Mouse (Mus musculus): Measurements from ENCODE around the gene Fam76a. TPM values are rescaled to one million over a fixed set of nuclear protein-coding genes. Genes with fewer than 3 reads are reported as not detected.

The Fam76a gene
- polyA plus RNA-seq (2012; fragmentation: generic; extraction: Trizol): 10 to 100 TPM in 1 of 2 experiments, 1 to 10 TPM in 1; 5.5 to 19.0 TPM

DNA sequence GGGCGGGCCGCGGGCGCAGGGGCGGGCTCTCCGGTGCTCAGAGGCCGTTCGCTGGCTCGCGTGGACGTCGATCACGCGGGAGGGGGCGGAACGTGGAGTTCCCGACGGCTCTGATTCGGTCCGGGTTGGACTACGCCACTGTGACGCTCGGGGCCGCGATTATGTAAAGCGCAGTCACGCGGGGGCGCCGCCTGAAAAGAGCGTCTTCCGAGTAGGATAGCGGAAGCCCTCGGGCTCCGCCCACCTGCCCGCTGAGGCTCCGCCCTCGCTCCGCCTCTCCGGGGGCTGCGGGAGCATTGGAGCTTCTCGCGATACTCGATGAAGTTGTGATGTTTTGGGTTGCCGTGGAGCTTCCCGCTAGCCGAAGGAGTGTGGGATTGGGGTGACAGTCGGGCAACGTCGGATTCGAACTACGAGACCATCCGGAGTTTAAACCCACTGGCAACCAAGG, at the start of gene Fam76a:
Gene Fam76a, minus strand, starts transcription at position 1 of the 451 bp plus-strand sequence.

DNA sequence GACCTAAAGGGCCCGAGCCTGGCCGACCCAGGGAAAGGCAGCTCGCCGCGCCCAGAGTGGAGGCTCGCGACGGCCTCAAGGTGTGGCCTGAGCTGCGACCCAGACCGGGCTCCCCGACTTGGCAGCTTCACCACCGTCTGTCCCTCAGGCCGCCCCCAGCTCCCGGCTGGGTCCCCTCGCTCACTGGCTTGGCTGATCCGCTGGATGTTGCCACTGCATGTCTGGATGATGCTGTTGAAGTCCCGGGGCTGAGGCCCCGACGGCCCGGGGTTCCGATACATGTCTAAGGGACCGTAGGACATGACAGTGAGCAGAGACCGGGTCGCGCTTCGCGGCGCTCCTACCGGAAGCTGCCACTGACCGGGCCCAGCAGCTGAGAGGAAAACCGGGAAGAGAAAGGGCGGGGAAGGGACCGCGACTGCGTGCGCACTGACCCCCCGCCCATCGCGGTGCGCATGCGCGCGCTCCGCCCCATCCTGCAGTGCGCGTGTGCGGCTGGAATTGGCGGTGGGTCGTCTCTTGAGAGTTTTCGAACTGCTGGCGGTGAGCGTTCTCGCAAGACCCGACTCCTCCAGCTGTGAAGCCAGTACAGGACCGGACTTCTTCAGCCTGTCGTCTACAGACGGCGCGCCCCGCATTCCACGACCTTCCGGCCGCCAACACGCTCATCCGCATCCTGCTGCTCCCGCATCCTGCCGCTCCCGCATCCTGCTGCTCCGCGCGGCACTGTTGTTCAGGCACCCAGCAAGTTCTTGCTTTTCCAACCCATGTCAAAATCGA, 38.1 kb downstream of the Fam76a start, which contains the start of gene Stx12:
Gene Stx12, minus strand, starts transcription at position 446 of the 780 bp plus-strand sequence.

Other genes starting within 250 kb of the Fam76a start
- gene Xkr8, start 190.0 kb downstream of the Fam76a start, polyA plus RNA-seq (2012; fragmentation: generic; extraction: Trizol): 1 to 10 TPM; 2.1 to 7.6 TPM
- 1 to 10 TPM; 5.7 to 7.7 TPM for gene Smpdl3b, start 165.3 kb downstream of the Fam76a start, polyA plus RNA-seq (2012; fragmentation: generic; extraction: Trizol)
- gene Rpa2, start 154.2 kb downstream of the Fam76a start, polyA plus RNA-seq (2012; fragmentation: generic; extraction: Trizol): 10 to 100 TPM; 21.8 to 42.1 TPM
- not detected for gene Themis2, start 126.2 kb downstream of the Fam76a start, polyA plus RNA-seq (2012; fragmentation: generic; extraction: Trizol)
- 10 to 100 TPM; 20.8 to 34.2 TPM for gene Ppp1r8, start 79.4 kb downstream of the Fam76a start, polyA plus RNA-seq (2012; fragmentation: generic; extraction: Trizol)
- gene Stx12, start 38.0 kb downstream of the Fam76a start, polyA plus RNA-seq (2012; fragmentation: generic; extraction: Trizol): 10 to 100 TPM in 1 of 2 experiments, 1 to 10 TPM in 1; 2.7 to 22.1 TPM
- gene Fgr, start 51.5 kb upstream of the Fam76a start, polyA plus RNA-seq (2012; fragmentation: generic; extraction: Trizol): under 1 TPM in 1 of 2 experiments, not detected in 1; 0.01 TPM
- 10 to 100 TPM in 1 of 2 experiments, 1 to 10 TPM in 1; 3.5 to 50.8 TPM for gene Ahdc1, start 88.7 kb upstream of the Fam76a start, polyA plus RNA-seq (2012; fragmentation: generic; extraction: Trizol)
- gene Wasf2, start 207.9 kb upstream of the Fam76a start, polyA plus RNA-seq (2012; fragmentation: generic; extraction: Trizol): 10 to 100 TPM in 1 of 2 experiments, 1 to 10 TPM in 1; 9.9 to 56.7 TPM

Data from C3H10T1/2 (cell line).